In the genomic region with DNA sequence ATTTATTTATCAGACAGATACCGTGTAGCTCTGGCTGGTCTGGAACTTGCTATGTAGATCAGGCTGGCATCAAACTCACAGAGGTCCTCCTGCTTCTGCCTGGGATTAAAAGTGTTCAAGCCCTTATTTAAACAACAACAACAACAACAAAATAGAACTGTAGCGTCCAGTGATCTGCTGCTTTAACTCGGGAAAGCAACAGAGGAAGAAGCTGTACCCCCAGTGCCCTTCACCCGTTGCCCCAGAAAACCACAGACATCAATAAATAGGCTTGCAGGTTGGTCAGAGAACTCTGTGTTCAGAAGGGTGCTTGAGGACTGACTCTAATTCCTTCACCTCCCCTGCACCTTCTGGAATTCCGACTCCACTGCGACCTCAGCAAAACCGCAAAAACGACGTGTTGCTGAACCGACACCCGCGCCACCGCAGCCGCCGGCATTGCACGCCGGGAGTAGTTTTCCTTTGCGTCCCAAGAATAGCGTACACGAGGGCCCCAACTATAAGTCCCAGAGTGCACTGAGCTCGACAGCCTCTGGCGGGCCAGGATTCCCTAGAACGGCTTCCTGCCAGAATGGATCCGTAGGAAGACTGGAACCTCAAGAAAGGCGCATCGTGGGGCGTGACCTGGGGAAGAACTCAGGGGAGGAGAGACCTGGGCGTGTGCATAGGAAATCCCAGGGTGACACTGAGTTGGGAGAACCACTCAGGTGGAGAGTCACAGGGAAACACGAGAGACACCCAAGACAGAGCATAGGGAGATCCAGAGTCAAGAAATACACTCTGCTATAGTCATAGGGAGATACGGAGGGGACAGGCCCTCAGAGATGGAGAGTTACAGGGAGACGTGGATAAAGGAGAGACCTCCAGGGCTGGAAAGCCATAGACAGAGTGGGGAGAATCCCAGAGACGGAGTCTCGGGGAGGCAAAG, we compare ENCODE assay signal across 8 mouse cellular contexts. TPM values are rescaled to one million over a fixed set of nuclear protein-coding genes. Genes with fewer than 3 reads are reported as not detected.
DNase-seq lines count a peak whose midpoint lies in the region; ATAC-seq and TF ChIP-seq lines count a peak whose summit lies in the region.

No protein-coding gene starts in this region.

- H3K36me3 ChIP-seq in embryonic facial prominence, embryonic 15.5 days: peaks cover 21% of the 10 kb centered on the region
- H3K36me3 ChIP-seq in hindbrain, embryonic 10.5 days: peaks cover 21% of the 10 kb centered on the region
- H3K36me3 ChIP-seq in liver, embryonic 13.5 days: peaks cover 14% of the 10 kb centered on the region

- 0 out of 2 replicates have a peak, but pooled peaks have one; percentile 12 for TF ChIP-seq POLR2A in olfactory bulb, adult 2 months (IDR thresholded peaks at IDR 0.05; ENCODE audit: insufficient read depth, low read depth, low read length)

- H3K4me3 ChIP-seq in embryonic facial prominence, embryonic 15.5 days (replicated peaks): peak overlapping the region; percentile 37
- peak overlapping the region; percentile 56 for H3K4me3 ChIP-seq in hindbrain, embryonic 10.5 days
- H3K4me3 ChIP-seq in liver, embryonic 13.5 days (replicated peaks): peak overlapping the region; percentile 25
- H3K4me3 ChIP-seq in olfactory bulb, adult 2 months (ENCODE audit: insufficient read depth, low read depth, low read length): peak overlapping the region; percentile 45

- WGBS in embryonic facial prominence, embryonic 15.5 days: 4% methylated on average over 33 of the region's 33 CpGs
- WGBS in hindbrain, embryonic 10.5 days: 9% methylated on average over 33 of the region's 33 CpGs
- 4% methylated on average over 33 of the region's 33 CpGs for WGBS in liver, embryonic 13.5 days (ENCODE audit: insufficient replicate concordance)
- WGBS in olfactory bulb, adult 2 months: 8% methylated on average over 33 of the region's 33 CpGs

- DNase-seq in frontal cortex, postnatal 25 days (ENCODE audit: low spot score in 2 of 2): no peak
- peak; percentile 56 for DNase-seq in Muller cell, postnatal 12 days (ENCODE audit: inconsistent ontology term)
- DNase-seq in hindbrain, embryonic 10.5 days (ENCODE audit: low spot score): peak; percentile 56
- no peak for DNase-seq in liver, embryonic 13.5 days
- DNase-seq in spleen, postnatal 4 days (ENCODE audit: low spot score in 2 of 2): no peak

- H3K4me1 ChIP-seq in embryonic facial prominence, embryonic 15.5 days: peaks cover 25% of the 10 kb centered on the region
- peaks cover 39% of the 10 kb centered on the region for H3K4me1 ChIP-seq in hindbrain, embryonic 10.5 days (replicated peaks)
- peaks cover 10% of the 10 kb centered on the region for H3K4me1 ChIP-seq in liver, embryonic 13.5 days (replicated peaks)
- H3K4me1 ChIP-seq in olfactory bulb, adult 2 months (ENCODE audit: control insufficient read depth, insufficient read depth, low read length): peaks cover 35% of the 10 kb centered on the region

- no peak for TF ChIP-seq CTCF in olfactory bulb, adult 2 months (IDR thresholded peaks at IDR 0.05; ENCODE audit: insufficient read depth, low read depth, low read length)

- no peak overlapping the region for H3K27ac ChIP-seq in embryonic facial prominence, embryonic 15.5 days (replicated peaks)
- H3K27ac ChIP-seq in hindbrain, embryonic 10.5 days: peak overlapping the region; percentile 53; the same call in 1 of the 2 replicates
- no peak overlapping the region for H3K27ac ChIP-seq in liver, embryonic 13.5 days
- peak overlapping the region; percentile 54 for H3K27ac ChIP-seq in olfactory bulb, adult 2 months (ENCODE audit: insufficient read depth, low read depth, low read length)

- H3K9me3 ChIP-seq in embryonic facial prominence, embryonic 15.5 days (replicated peaks): no peaks in the 10 kb centered on the region
- 0 out of 2 replicates have a peak, but pooled peaks cover 2% of the 10 kb centered on the region for H3K9me3 ChIP-seq in hindbrain, embryonic 10.5 days
- H3K9me3 ChIP-seq in liver, embryonic 13.5 days (replicated peaks): no peaks in the 10 kb centered on the region

- peak; percentile 19; the same call in 1 of the 2 replicates for ATAC-seq in frontal cortex, adult (ENCODE audit: low TSS enrichment)
- ATAC-seq in embryonic facial prominence, embryonic 15.5 days (ENCODE audit: insufficient number of reproducible peaks, low FRiP score, low TSS enrichment, low read depth): no peak
- peak; percentile 41; the same call in 1 of the 2 replicates for ATAC-seq in liver, embryonic 13.5 days (ENCODE audit: low read depth)

- H3K9ac ChIP-seq in embryonic facial prominence, embryonic 15.5 days: no peak overlapping the region
- H3K9ac ChIP-seq in liver, embryonic 13.5 days: no peak overlapping the region

- H3K4me2 ChIP-seq in embryonic facial prominence, embryonic 15.5 days (replicated peaks): peak overlapping the region; percentile 65
- peak overlapping the region; percentile 50 for H3K4me2 ChIP-seq in liver, embryonic 13.5 days

- peaks cover 51% of the 10 kb centered on the region for H3K27me3 ChIP-seq in embryonic facial prominence, embryonic 15.5 days
- H3K27me3 ChIP-seq in hindbrain, embryonic 10.5 days (ENCODE audit: insufficient read depth, poor library complexity, severe bottlenecking): peaks cover 64% of the 10 kb centered on the region
- H3K27me3 ChIP-seq in liver, embryonic 13.5 days: peaks cover 68% of the 10 kb centered on the region

RNA-seq across cellular contexts. Expression of gene Prkcg, which starts 12.9 kb away (rescaled TPM):
- 0.13 and 0.28 TPM in 2 replicates for polyA plus RNA-seq in embryonic facial prominence, embryonic 15.5 days (2015; fragmentation: Nextera tagmentation; extraction: Ambion mirVana)
- 0.30 and 0.47 TPM in 2 replicates for polyA plus RNA-seq in hindbrain, embryonic 10.5 days (2016; fragmentation: Nextera tagmentation; extraction: Ambion mirVana)
- polyA plus RNA-seq in liver, embryonic 13.5 days (2015; fragmentation: Nextera tagmentation; extraction: Ambion mirVana): 0.03 and 0.52 TPM in 2 replicates
- not detected in 2 replicates for polyA plus RNA-seq in olfactory bulb, adult 2 months (2012; ENCODE audit: insufficient read depth, insufficient read length, low replicate concordance, missing spikeins)

RNA-seq across cellular contexts. Expression of gene Myadm, which starts 13.0 kb away (rescaled TPM):
- 105 and 107 TPM in 2 replicates for polyA plus RNA-seq in embryonic facial prominence, embryonic 15.5 days (2015; fragmentation: Nextera tagmentation; extraction: Ambion mirVana)
- 33.1 and 37.7 TPM in 2 replicates for polyA plus RNA-seq in hindbrain, embryonic 10.5 days (2016; fragmentation: Nextera tagmentation; extraction: Ambion mirVana)
- 13.5 and 16.4 TPM in 2 replicates for polyA plus RNA-seq in liver, embryonic 13.5 days (2015; fragmentation: Nextera tagmentation; extraction: Ambion mirVana)
- polyA plus RNA-seq in olfactory bulb, adult 2 months (2012; ENCODE audit: insufficient read depth, insufficient read length, low replicate concordance, missing spikeins): not detected in 2 replicates

RNA-seq across cellular contexts. Expression of gene Cacng7, which starts 30.9 kb away (rescaled TPM):
- 2.0 and 3.1 TPM in 2 replicates for polyA plus RNA-seq in embryonic facial prominence, embryonic 15.5 days (2015; fragmentation: Nextera tagmentation; extraction: Ambion mirVana)
- 2.2 TPM in 2 replicates for polyA plus RNA-seq in hindbrain, embryonic 10.5 days (2016; fragmentation: Nextera tagmentation; extraction: Ambion mirVana)
- polyA plus RNA-seq in liver, embryonic 13.5 days (2015; fragmentation: Nextera tagmentation; extraction: Ambion mirVana): not detected in 2 replicates
- polyA plus RNA-seq in olfactory bulb, adult 2 months (2012; ENCODE audit: insufficient read depth, insufficient read length, low replicate concordance, missing spikeins): not detected in 2 replicates

RNA-seq across cellular contexts. Expression of gene Nlrp12, which starts 52.4 kb away (rescaled TPM):
- not detected in 2 replicates for polyA plus RNA-seq in embryonic facial prominence, embryonic 15.5 days (2015; fragmentation: Nextera tagmentation; extraction: Ambion mirVana)
- not detected in 2 replicates for polyA plus RNA-seq in hindbrain, embryonic 10.5 days (2016; fragmentation: Nextera tagmentation; extraction: Ambion mirVana)
- 0.08 and 0.13 TPM in 2 replicates for polyA plus RNA-seq in liver, embryonic 13.5 days (2015; fragmentation: Nextera tagmentation; extraction: Ambion mirVana)
- polyA plus RNA-seq in olfactory bulb, adult 2 months (2012; ENCODE audit: insufficient read depth, insufficient read length, low replicate concordance, missing spikeins): not detected in 2 replicates

Comparison
In these comparisons a context has a peak if more than half of its experiments do, and no peak if none do; other contexts are left out.
1. DNase-seq: peak in Muller cell, postnatal 12 days (single experiment) and hindbrain, embryonic 10.5 days (single experiment); none in frontal cortex, postnatal 25 days (0 of 2), liver, embryonic 13.5 days (single experiment) and spleen, postnatal 4 days (0 of 2).
2. H3K27ac ChIP-seq: peak in hindbrain, embryonic 10.5 days (single experiment) and olfactory bulb, adult 2 months (single experiment); none in embryonic facial prominence, embryonic 15.5 days (single experiment) and liver, embryonic 13.5 days (single experiment).
3. Peak in every context shown above with its lines, with median percentiles within 50 percentile points of each other: H3K4me3 ChIP-seq.